Mouse (Mus musculus) neural tube, embryonic 15.5 days (tissue): ENCODE data around the gene Pdzd2. TPM values are rescaled to one million over a fixed set of nuclear protein-coding genes. Genes with fewer than 3 reads are reported as not detected.
A peak's percentile ranks its signal among the peaks of the same experiment; 100 is the strongest.

Experiments used
- ATAC-seq: fragments of 200-750 bp; cut with Nextera tagmentation; 2 replicates; pipeline ENCODE4 v1.8.0; 2017; ENCODE audit warnings: mild to moderate bottlenecking, moderate TSS enrichment, moderate library complexity; ENCODE audit not compliant: low FRiP score
- H3K27ac ChIP-seq: fragments of 300-500 bp; sonication (generic); replicated peaks from 2 replicates; pipeline ENCODE4 v1.5.1; 2015; ENCODE audit warnings: mild to moderate bottlenecking, inconsistent platforms
- H3K27me3 ChIP-seq: fragments of 300-500 bp; sonication (generic); replicated peaks from 2 replicates; pipeline ENCODE4 v1.6.1; 2015; ENCODE audit warnings: inconsistent platforms
- H3K36me3 ChIP-seq: fragments of 300-500 bp; sonication (generic); 2 replicates; pipeline ENCODE4 v1.6.1; 2015; ENCODE audit warnings: inconsistent platforms
- H3K4me1 ChIP-seq: fragments of 300-500 bp; sonication (generic); 2 replicates; pipeline ENCODE4 v1.6.1; 2015; ENCODE audit warnings: inconsistent platforms
- H3K4me2 ChIP-seq: fragments of 300-500 bp; sonication (generic); 2 replicates; pipeline ENCODE4 v1.6.1; 2015; ENCODE audit warnings: inconsistent platforms, mild to moderate bottlenecking, moderate library complexity
- H3K4me3 ChIP-seq: fragments of 300-500 bp; sonication (generic); replicated peaks from 2 replicates; pipeline ENCODE4 v1.5.1; 2015; ENCODE audit warnings: mild to moderate bottlenecking, inconsistent platforms
- H3K9ac ChIP-seq: fragments of 300-500 bp; sonication (generic); replicated peaks from 2 replicates; pipeline ENCODE4 v1.6.1; 2015; ENCODE audit warnings: mild to moderate bottlenecking, inconsistent platforms
- H3K9me3 ChIP-seq: fragments of 300-500 bp; sonication (generic); replicated peaks from 2 replicates; pipeline ENCODE4 v1.6.1; 2016; ENCODE audit warnings: inconsistent platforms
- WGBS: fragments of 180-500 bp; shearing (Covaris S2); methylation state at CpG from one replicate; pipeline ENCODE4 v1.1.7; 2015; ENCODE audit warnings: mixed read lengths; 5-methylcytosine and 5-hydroxymethylcytosine counted together
- polyA plus RNA-seq: library from polyadenylated mRNA; unstranded; fragments of >200 nt; fragmentation: Nextera tagmentation; extraction: Ambion mirVana; gene quantifications from 2 replicates; pipeline ENCODE4 v1.2.1, GENCODE M21; 2015

The Pdzd2 gene
- polyA plus RNA-seq, 1 experiment from 2014 or later = 16.7 TPM

GRCm38 (mm10) chr15:12324326-12324725, 415.4 kb downstream of the Pdzd2 start:
- peaks cover 47% of the 10 kb centered on the region for H3K4me1 ChIP-seq
- H3K9ac ChIP-seq = no peak overlapping the region
- WGBS = 89% methylated on average over 1 of the region's 1 CpGs

DNA sequence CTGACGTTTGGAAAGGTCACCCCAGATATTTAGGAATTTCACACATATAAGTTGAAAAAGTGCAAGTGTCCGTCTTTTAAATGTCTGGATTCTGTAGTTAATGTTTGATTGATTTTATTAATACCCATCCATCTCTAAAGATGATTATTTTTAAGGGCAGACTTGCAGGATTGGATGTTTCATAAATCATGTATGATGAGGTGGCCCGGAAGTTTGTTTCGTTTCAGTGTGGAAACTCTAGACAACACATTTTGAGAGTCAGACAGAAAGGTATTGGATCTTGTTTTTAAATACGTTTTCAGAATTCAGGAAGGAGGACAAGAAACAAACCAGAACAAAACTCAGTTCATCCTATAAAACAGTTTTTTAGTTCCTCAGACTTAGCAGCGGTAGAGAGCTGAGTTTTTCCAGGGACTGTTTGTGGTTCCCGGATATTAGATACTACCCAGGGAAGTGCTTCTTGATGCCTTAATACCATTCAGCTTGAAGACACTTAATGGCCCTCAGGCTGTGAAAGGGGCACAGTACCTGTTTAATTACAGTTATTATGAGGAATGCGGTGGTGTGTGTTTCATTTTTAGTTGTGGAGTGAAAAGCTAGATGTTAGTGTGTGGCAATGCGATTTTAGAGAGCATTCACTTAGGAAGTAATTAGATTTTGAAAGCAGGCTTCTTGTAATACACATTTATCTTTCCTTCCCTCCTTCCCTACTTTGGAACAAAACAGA, 416.9 kb downstream of the Pdzd2 start:
- ATAC-seq = no peak
- WGBS = 9% methylated on average over 9 of the region's 9 CpGs
- no peaks in the 10 kb centered on the region for H3K9me3 ChIP-seq
- H3K27me3 ChIP-seq = peaks cover 3% of the 10 kb centered on the region; the same call in 1 of the 2 replicates
- H3K27ac ChIP-seq = no peak overlapping the region
- H3K36me3 ChIP-seq = no peaks in the 10 kb centered on the region
- H3K4me2 ChIP-seq = peak overlapping the region; percentile 78
- peaks cover 45% of the 10 kb centered on the region for H3K4me1 ChIP-seq
- H3K9ac ChIP-seq = peak overlapping the region; percentile 94
- peak overlapping the region; percentile 99 for H3K4me3 ChIP-seq

More at GRCm38 (mm10) chr15:12324326-12324725, 415.4 kb downstream of the Pdzd2 start:
- H3K9me3 ChIP-seq = no peaks in the 10 kb centered on the region
- H3K4me3 ChIP-seq = no peak overlapping the region
- peak overlapping the region; percentile 78 for H3K4me2 ChIP-seq
- no peaks in the 10 kb centered on the region for H3K36me3 ChIP-seq
- no peak overlapping the region for H3K27ac ChIP-seq
- H3K27me3 ChIP-seq = peaks cover 3% of the 10 kb centered on the region; the same call in 1 of the 2 replicates
- no peak for ATAC-seq

DNA sequence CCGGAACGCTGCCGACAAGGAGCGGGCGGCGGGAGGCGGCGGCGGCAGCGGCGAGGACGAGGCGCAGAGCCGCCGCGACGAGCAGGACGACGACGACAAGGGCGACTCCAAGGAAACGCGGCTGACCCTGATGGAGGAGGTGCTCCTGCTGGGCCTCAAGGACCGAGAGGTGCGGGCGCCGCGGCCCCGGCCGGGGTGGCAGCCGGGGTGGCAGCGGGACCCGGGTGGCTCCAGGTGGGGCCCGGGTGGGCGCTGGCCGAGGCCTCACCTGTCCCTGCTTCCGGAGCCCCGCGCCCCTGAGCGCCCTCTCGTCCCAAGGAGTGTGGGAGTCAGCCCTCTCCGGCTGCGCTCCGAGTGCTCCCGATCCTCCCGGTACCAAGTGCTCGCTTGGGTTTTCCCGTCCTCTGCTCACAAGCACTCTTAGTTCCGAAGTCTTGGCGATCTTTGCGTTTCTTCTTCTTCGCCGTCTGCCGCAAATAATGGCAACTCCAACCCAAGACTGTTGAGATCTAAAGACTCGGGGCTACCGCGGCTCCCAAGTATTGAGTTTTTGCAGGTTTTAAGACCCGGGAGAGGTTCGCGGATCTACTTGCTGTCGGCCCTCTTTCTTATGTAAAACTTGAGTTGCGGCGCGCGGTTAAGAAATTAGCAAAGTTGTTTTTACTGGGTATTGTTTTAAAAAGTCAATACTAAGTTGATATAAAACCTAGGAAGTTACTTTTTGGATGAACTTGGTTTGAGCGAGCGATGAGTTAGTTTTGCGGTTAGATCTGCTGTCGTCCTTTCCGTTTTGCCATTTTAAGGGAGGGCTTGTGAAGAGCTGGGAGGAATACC, 417.7 kb downstream of the Pdzd2 start, which contains the start of gene 1810049J17Rik:
TSS of gene 1810049J17Rik (minus strand) at position 112 of the 834 bp plus-strand sequence.
- WGBS = under 1% methylated on average over 61 of the region's 70 CpGs
- no peaks in the 10 kb centered on the region for H3K36me3 ChIP-seq
- peak within 1 kb of the TSS; percentile 94 for H3K9ac ChIP-seq
- no peaks in the 10 kb centered on the region for H3K9me3 ChIP-seq
- H3K27ac ChIP-seq = peak within 1 kb of the TSS; percentile 95
- H3K27me3 ChIP-seq = peaks cover 3% of the 10 kb centered on the region; the same call in 1 of the 2 replicates
- H3K4me1 ChIP-seq = peaks cover 43% of the 10 kb centered on the region
- peak; percentile 48 for ATAC-seq
- peak within 1 kb of the TSS; percentile 78 for H3K4me2 ChIP-seq
- peak within 1 kb of the TSS; percentile 99 for H3K4me3 ChIP-seq

GRCm38 (mm10) chr15:12321091-12321787, 418.5 kb downstream of the Pdzd2 start, which contains the start of gene Golph3:
Gene Golph3 (plus strand): TSS chr15:12321450.
- peaks cover 3% of the 10 kb centered on the region; the same call in 1 of the 2 replicates for H3K27me3 ChIP-seq
- peak within 1 kb of the TSS; percentile 94 for H3K9ac ChIP-seq
- H3K36me3 ChIP-seq = no peaks in the 10 kb centered on the region
- WGBS = under 1% methylated on average over 72 of the region's 74 CpGs
- H3K9me3 ChIP-seq = no peaks in the 10 kb centered on the region
- H3K4me3 ChIP-seq = peak within 1 kb of the TSS; percentile 99
- ATAC-seq = peak; percentile 97
- peak within 1 kb of the TSS; percentile 78 for H3K4me2 ChIP-seq
- peaks cover 42% of the 10 kb centered on the region for H3K4me1 ChIP-seq
- peak within 1 kb of the TSS; percentile 95 for H3K27ac ChIP-seq

DNA sequence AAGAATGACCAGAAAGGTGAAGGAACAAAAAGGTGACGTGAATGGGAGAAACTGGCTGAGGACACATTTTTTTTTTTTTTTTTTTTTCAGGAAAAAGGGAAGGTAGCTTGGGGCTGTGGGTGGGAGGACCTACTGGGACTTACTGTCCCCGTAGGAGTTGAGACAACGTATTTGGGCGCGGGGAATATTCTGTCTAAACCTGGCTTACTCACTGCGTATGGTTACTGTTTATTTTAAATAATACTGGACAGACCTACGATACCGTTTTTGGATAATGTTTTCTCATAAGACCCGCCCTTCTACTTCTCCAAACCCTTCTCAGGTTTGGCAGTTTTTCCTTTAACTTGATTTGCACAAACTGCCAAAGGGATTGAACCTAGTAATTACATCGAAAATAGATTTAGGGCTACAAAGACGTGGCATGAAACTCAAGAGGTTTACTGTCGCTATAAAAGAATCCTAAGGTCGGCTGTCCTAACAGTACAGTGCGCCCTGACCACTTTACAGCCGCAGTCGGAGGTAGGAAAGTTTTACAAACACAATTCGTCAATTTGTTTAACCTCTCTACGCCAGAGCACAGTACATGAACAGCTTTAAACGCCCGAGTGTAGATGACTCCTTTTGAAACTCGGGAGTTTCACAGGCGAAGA, 419.2 kb downstream of the Pdzd2 start:
- Histone ChIP-seq H3K9me3 (no peaks in the 10 kb centered on the region), H3K27me3 (peaks cover 3% of the 10 kb centered on the region; the same call in 1 of the 2 replicates), H3K4me3 (peak overlapping the region; percentile 99), H3K4me2 (peak overlapping the region; percentile 78), H3K36me3 (no peaks in the 10 kb centered on the region), H3K4me1 (peaks cover 35% of the 10 kb centered on the region), H3K27ac (peak overlapping the region; percentile 95), H3K9ac (peak overlapping the region; percentile 68)
- 4% methylated on average over 22 of the region's 22 CpGs for WGBS
- no peak for ATAC-seq

DNA sequence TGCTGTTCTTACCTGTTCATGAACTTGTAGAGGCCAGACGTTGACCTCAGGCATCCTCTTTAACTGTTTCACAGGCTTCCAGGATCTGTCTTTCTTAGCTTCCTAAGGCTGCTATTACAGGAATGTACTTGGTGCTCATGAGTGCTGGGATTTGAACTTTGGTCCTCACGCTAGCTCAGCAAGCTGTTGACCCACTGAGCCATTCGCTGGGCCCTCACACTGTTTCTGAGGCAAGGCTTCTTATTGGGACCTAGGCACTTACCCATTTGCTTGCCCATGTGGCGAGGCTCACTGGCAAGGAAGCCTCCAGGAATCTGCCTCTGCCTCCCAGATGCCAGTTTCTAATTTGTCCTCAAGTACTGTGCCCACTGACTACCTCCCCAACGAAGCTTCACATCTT, 419.8 kb downstream of the Pdzd2 start:
- Histone ChIP-seq H3K4me3 (no peak overlapping the region), H3K9ac (no peak overlapping the region), H3K4me2 (no peak overlapping the region; the same call in 1 of the 2 replicates), H3K4me1 (peaks cover 32% of the 10 kb centered on the region), H3K27ac (no peak overlapping the region), H3K36me3 (no peaks in the 10 kb centered on the region), H3K9me3 (no peaks in the 10 kb centered on the region), H3K27me3 (peaks cover 3% of the 10 kb centered on the region; the same call in 1 of the 2 replicates)
- ATAC-seq = no peak
- WGBS = 52% methylated on average over 5 of the region's 5 CpGs

DNA sequence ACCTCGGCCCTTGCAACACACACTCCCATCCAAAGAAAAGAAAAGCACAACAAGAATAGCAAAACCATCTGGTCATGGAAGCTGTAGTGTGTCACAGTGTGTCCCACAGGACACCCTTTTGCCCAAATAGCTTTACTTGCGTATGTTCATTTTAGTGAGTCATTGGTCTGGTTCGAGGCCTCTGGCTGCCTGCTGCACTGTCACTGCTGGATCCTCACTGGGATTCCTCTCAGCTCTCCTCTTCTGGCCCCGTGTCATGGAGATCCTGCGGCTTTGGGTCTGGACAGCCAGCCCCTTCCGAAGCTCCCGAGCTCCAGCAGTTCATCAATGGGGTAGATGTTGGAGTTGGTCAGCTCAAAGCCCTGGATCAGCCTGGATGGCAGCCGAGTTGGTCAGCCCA, 421.3 kb downstream of the Pdzd2 start:
- Histone ChIP-seq H3K36me3 (no peaks in the 10 kb centered on the region), H3K27me3 (peaks cover 3% of the 10 kb centered on the region; the same call in 1 of the 2 replicates), H3K4me2 (no peak overlapping the region), H3K4me1 (peaks cover 18% of the 10 kb centered on the region), H3K9ac (no peak overlapping the region), H3K4me3 (no peak overlapping the region), H3K9me3 (no peaks in the 10 kb centered on the region), H3K27ac (no peak overlapping the region)
- 84% methylated on average over 8 of the region's 8 CpGs for WGBS
- ATAC-seq = no peak

- Histone ChIP-seq H3K27ac (no peak overlapping the region), H3K4me2 (no peak overlapping the region), H3K9ac (no peak overlapping the region), H3K4me3 (no peak overlapping the region), H3K4me1 (peaks cover 7% of the 10 kb centered on the region), H3K9me3 (no peaks in the 10 kb centered on the region), H3K36me3 (no peaks in the 10 kb centered on the region), H3K27me3 (peaks cover 3% of the 10 kb centered on the region; the same call in 1 of the 2 replicates)
- ATAC-seq = no peak
- 91% methylated on average over 5 of the region's 5 CpGs for WGBS
These were observed 422.4 kb downstream of the Pdzd2 start for GRCm38 (mm10) chr15:12317290-12317689.

DNA sequence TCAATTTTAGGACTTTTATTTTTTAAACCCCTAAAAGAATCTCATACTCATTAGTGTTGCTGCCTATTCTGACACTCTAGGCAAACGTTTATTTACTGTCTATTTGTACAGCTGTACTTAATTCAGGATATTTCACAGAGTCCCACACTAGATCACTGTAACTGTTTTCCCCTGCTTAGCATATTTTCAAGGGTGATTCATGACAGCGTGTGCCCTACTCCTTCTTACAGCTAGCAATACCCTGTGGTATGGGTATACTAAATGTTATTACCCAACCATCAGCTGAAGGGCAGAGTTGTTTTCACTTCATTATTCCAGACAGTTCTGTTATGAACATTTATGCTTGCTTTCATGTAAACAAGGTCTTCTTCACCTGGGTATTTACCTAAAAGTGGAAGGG, 423.7 kb downstream of the Pdzd2 start:
- H3K27ac ChIP-seq = no peak overlapping the region
- peaks cover 3% of the 10 kb centered on the region; the same call in 1 of the 2 replicates for H3K27me3 ChIP-seq
- H3K4me1 ChIP-seq = peaks cover 7% of the 10 kb centered on the region
- H3K4me2 ChIP-seq = no peak overlapping the region
- WGBS = 73% methylated on average over 2 of the region's 2 CpGs
- H3K36me3 ChIP-seq = no peaks in the 10 kb centered on the region
- no peak overlapping the region for H3K4me3 ChIP-seq
- H3K9ac ChIP-seq = no peak overlapping the region
- no peaks in the 10 kb centered on the region for H3K9me3 ChIP-seq
- no peak for ATAC-seq

GRCm38 (mm10) chr15:12314584-12314983, 425.1 kb downstream of the Pdzd2 start:
- WGBS = 83% methylated on average over 5 of the region's 5 CpGs
- no peaks in the 10 kb centered on the region for H3K9me3 ChIP-seq
- no peaks in the 10 kb centered on the region for H3K36me3 ChIP-seq
- H3K27me3 ChIP-seq = no peaks in the 10 kb centered on the region
- H3K9ac ChIP-seq = no peak overlapping the region
- ATAC-seq = no peak
- H3K4me2 ChIP-seq = no peak overlapping the region
- H3K4me3 ChIP-seq = no peak overlapping the region
- H3K27ac ChIP-seq = no peak overlapping the region
- H3K4me1 ChIP-seq = no peaks in the 10 kb centered on the region

GRCm38 (mm10) chr15:12313255-12313654, 426.5 kb downstream of the Pdzd2 start:
- WGBS = 26% methylated on average over 1 of the region's 1 CpGs

More at GRCm38 (mm10) chr15:12313255-12313654, 426.5 kb downstream of the Pdzd2 start:
- H3K9me3 ChIP-seq = no peaks in the 10 kb centered on the region
- H3K36me3 ChIP-seq = no peaks in the 10 kb centered on the region
- H3K27me3 ChIP-seq = no peaks in the 10 kb centered on the region
- H3K4me3 ChIP-seq = no peak overlapping the region
- H3K4me2 ChIP-seq = no peak overlapping the region
- no peak overlapping the region for H3K27ac ChIP-seq
- no peak for ATAC-seq
- no peaks in the 10 kb centered on the region for H3K4me1 ChIP-seq
- H3K9ac ChIP-seq = no peak overlapping the region
